In the genomic region with DNA sequence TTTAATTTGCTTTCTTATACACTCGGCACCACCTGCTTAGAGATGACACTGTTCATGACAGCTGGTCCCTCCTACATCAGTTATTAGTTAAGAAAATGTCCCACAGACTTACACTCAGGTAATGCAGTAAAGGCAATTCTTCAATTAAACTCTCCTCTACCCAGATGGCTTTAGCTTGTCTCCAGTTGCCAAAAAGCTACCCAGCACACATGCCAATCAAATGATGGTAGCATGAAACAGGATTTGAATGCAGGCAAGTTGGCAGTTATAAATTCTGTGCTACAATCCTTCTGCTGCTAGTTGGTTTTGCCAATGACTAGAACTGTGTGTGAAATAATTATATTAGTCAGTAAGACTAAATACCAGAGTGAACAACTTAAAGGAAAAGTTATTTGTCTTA, we compare ENCODE assay signal across 10 mouse cellular contexts.
"Had no signal": no experiment of that assay in that cellular context is flagged by ENCODE, and none has a peak within 500 bp of the region (broad histone marks: within the 10 kb centered on the region; RNA-seq: fewer than 3 reads in every experiment).

No protein-coding gene starts in this region.

- H3K4me1 ChIP-seq: limb, embryonic 12.5 days; liver, embryonic 13.5 days; midbrain, embryonic 13.5 days had no signal

- H3K9ac ChIP-seq: limb, embryonic 12.5 days; liver, embryonic 13.5 days; midbrain, embryonic 13.5 days had no signal

- H3K36me3 ChIP-seq: limb, embryonic 12.5 days; liver, embryonic 13.5 days; midbrain, embryonic 13.5 days had no signal

- H3K4me3 ChIP-seq: limb, embryonic 12.5 days; liver, embryonic 13.5 days; midbrain, embryonic 13.5 days had no signal

- H3K27me3 ChIP-seq: limb, embryonic 12.5 days; liver, embryonic 13.5 days; midbrain, embryonic 13.5 days had no signal

- H3K27ac ChIP-seq: limb, embryonic 12.5 days; liver, embryonic 13.5 days; midbrain, embryonic 13.5 days had no signal

- DNase-seq: kidney, adult 8-10 months; kidney, postnatal 25 days; liver; liver, embryonic 13.5 days; lung, adult 18-20 months; right cerebral cortex, postnatal 14 days; thymus, postnatal 4 days had no signal

- ATAC-seq: intestine, postnatal 0 days; midbrain, embryonic 13.5 days had no signal

- H3K4me2 ChIP-seq: limb, embryonic 12.5 days; liver, embryonic 13.5 days; midbrain, embryonic 13.5 days had no signal

- H3K9me3 ChIP-seq: limb, embryonic 12.5 days; liver, embryonic 13.5 days; midbrain, embryonic 13.5 days had no signal
